Mouse (Mus musculus): ENCODE data around the gene Gpr4. TPM values are rescaled to one million over a fixed set of nuclear protein-coding genes. Genes with fewer than 3 reads are reported as not detected.

Gene Gpr4
- polyA plus RNA-seq, 1 experiment = 6.5 TPM

- DNase-seq (ENCODE audit: low read depth in 1 of 2, low spot score in 2 of 2) = peak; percentile 79 to 86
- Histone ChIP-seq H3K4me3 (ENCODE audit: extremely low read depth, insufficient read depth, insufficient read length) (peak within 1 kb of the TSS; percentile 91), H3K27me3 (ENCODE audit: control insufficient read depth, insufficient read depth, low read length) (no peaks in the 10 kb centered on the region), H3K4me1 (ENCODE audit: control insufficient read depth, insufficient read depth, insufficient read length) (peaks cover 24% of the 10 kb centered on the region), H3K36me3 (ENCODE audit: control insufficient read depth, insufficient read depth, low read length) (no peaks in the 10 kb centered on the region), H3K27ac (ENCODE audit: insufficient read depth, low read length) (peak within 1 kb of the TSS; percentile 98)
- under 1% methylated on average over 62 of the region's 62 CpGs for WGBS
- peak; percentile 62 for TF ChIP-seq POLR2A (IDR thresholded peaks at IDR 0.05; ENCODE audit: low read depth, low read length)
- TF ChIP-seq CTCF (IDR thresholded peaks at IDR 0.05; ENCODE audit: extremely low read depth, insufficient read depth, insufficient read length, insufficient replicate concordance) = no peak
These were observed 59.2 kb downstream of the Gpr4 start, which contains the start of gene Vasp for GRCm38 (mm10) chr7:19271238-19272172. Gene Vasp (minus strand): TSS chr7:19271817.

- TF ChIP-seq POLR2A (IDR thresholded peaks at IDR 0.05; ENCODE audit: low read depth, low read length) (peak; percentile 9), CTCF (IDR thresholded peaks at IDR 0.05; ENCODE audit: extremely low read depth, insufficient read depth, insufficient read length, insufficient replicate concordance) (no peak)
- Histone ChIP-seq H3K4me1 (ENCODE audit: control insufficient read depth, insufficient read depth, insufficient read length) (peaks cover 17% of the 10 kb centered on the region; the same call in 1 of the 2 replicates), H3K27me3 (ENCODE audit: control insufficient read depth, insufficient read depth, low read length) (no peaks in the 10 kb centered on the region), H3K27ac (ENCODE audit: insufficient read depth, low read length) (peak overlapping the region; percentile 98), H3K36me3 (ENCODE audit: control insufficient read depth, insufficient read depth, low read length) (no peaks in the 10 kb centered on the region), H3K4me3 (ENCODE audit: extremely low read depth, insufficient read depth, insufficient read length) (peak overlapping the region; percentile 91)
- DNase-seq (ENCODE audit: low read depth in 1 of 2, low spot score in 2 of 2) = peak; percentile 84 to 86
- WGBS = under 1% methylated on average over 34 of the region's 36 CpGs
These were observed 59.9 kb downstream of the Gpr4 start for GRCm38 (mm10) chr7:19272173-19272764.

Other genes starting within 250 kb of the Gpr4 start
- gene Nanos2, start 225.1 kb upstream of the Gpr4 start, polyA plus RNA-seq (2012; rRNA removed) = not detected in 2 replicates
- 2.5 and 4.0 TPM in 2 replicates for gene Mypop, start 221.3 kb upstream of the Gpr4 start, polyA plus RNA-seq (2012; rRNA removed)
- 23.8 and 32.9 TPM in 2 replicates for gene Irf2bp1, start 208.5 kb upstream of the Gpr4 start, polyA plus RNA-seq (2012; rRNA removed)
- gene Foxa3, start 189.0 kb upstream of the Gpr4 start, polyA plus RNA-seq (2012; rRNA removed) = 0.38 and 0.49 TPM in 2 replicates
- 67.2 and 88.3 TPM in 2 replicates for gene Sympk, start 188.2 kb upstream of the Gpr4 start, polyA plus RNA-seq (2012; rRNA removed)
- gene Rsph6a, start 157.8 kb upstream of the Gpr4 start, polyA plus RNA-seq (2012; rRNA removed) = 0.06 TPM in 1 of 2 replicates, not detected in the other
- 26.6 and 31.9 TPM in 2 replicates for gene Dmwd, start 136.3 kb upstream of the Gpr4 start, polyA plus RNA-seq (2012; rRNA removed)
- 175 and 182 TPM in 2 replicates for gene Dmpk, start 128.7 kb upstream of the Gpr4 start, polyA plus RNA-seq (2012; rRNA removed)
- gene Six5, start 117.9 kb upstream of the Gpr4 start, polyA plus RNA-seq (2012; rRNA removed) = 9.1 and 9.8 TPM in 2 replicates
- 0.02 TPM in 1 of 2 replicates, not detected in the other for gene Gm4969, start 94.2 kb upstream of the Gpr4 start, polyA plus RNA-seq (2012; rRNA removed)
- gene Fbxo46, start 92.7 kb upstream of the Gpr4 start, polyA plus RNA-seq (2012; rRNA removed) = 15.4 and 16.5 TPM in 2 replicates
- 7.7 and 12.3 TPM in 2 replicates for gene Qpctl, start 63.2 kb upstream of the Gpr4 start, polyA plus RNA-seq (2012; rRNA removed)
- gene Snrpd2, start 62.8 kb upstream of the Gpr4 start, polyA plus RNA-seq (2012; rRNA removed) = 17.0 and 19.0 TPM in 2 replicates
- 0.07 and 0.08 TPM in 2 replicates for gene Gipr, start 46.4 kb upstream of the Gpr4 start, polyA plus RNA-seq (2012; rRNA removed)
- gene Eml2, start 36.1 kb upstream of the Gpr4 start, polyA plus RNA-seq (2012; rRNA removed) = 27.4 and 27.9 TPM in 2 replicates
- 14.7 and 17.7 TPM in 2 replicates for gene Opa3, start 15.8 kb downstream of the Gpr4 start, polyA plus RNA-seq (2012; rRNA removed)
- gene Vasp, start 59.3 kb downstream of the Gpr4 start, polyA plus RNA-seq (2012; rRNA removed) = 335 and 437 TPM in 2 replicates
- 2.1 and 3.3 TPM in 2 replicates for gene Ppm1n, start 67.5 kb downstream of the Gpr4 start, polyA plus RNA-seq (2012; rRNA removed)
- 7.7 and 9.1 TPM in 2 replicates for gene Rtn2, start 70.1 kb downstream of the Gpr4 start, polyA plus RNA-seq (2012; rRNA removed)
- 1.6 and 1.9 TPM in 2 replicates for gene Fosb, start 97.5 kb downstream of the Gpr4 start, polyA plus RNA-seq (2012; rRNA removed)
- gene Ercc1, start 132.2 kb downstream of the Gpr4 start, polyA plus RNA-seq (2012; rRNA removed) = 28.2 and 29.9 TPM in 2 replicates
- gene Cd3eap, start 146.9 kb downstream of the Gpr4 start, polyA plus RNA-seq (2012; rRNA removed) = 5.8 and 5.9 TPM in 2 replicates
- 2.2 and 2.5 TPM in 2 replicates for gene Ppp1r13l, start 147.2 kb downstream of the Gpr4 start, polyA plus RNA-seq (2012; rRNA removed)
- gene Ercc2, start 169.5 kb downstream of the Gpr4 start, polyA plus RNA-seq (2012; rRNA removed) = 51.8 and 62.2 TPM in 2 replicates
- 2.3 and 3.9 TPM in 2 replicates for gene Klc3, start 191.6 kb downstream of the Gpr4 start, polyA plus RNA-seq (2012; rRNA removed)
- 0.62 and 0.92 TPM in 2 replicates for gene Ckm, start 192.2 kb downstream of the Gpr4 start, polyA plus RNA-seq (2012; rRNA removed)
- gene Mark4, start 246.3 kb downstream of the Gpr4 start, polyA plus RNA-seq (2012; rRNA removed) = 14.6 and 23.4 TPM in 2 replicates

Data from spleen, adult 2 months (tissue).